Mouse (Mus musculus): ENCODE measurements around the gene Dmwd.
A peak's percentile ranks its signal among the peaks of the same experiment; 100 is the strongest.

The Dmwd gene

GRCm38 (mm10) chr7:19073504-19073903 lies 2.5 kb upstream of the Dmwd start:
- DNase-seq: peak; percentile 39

DNA sequence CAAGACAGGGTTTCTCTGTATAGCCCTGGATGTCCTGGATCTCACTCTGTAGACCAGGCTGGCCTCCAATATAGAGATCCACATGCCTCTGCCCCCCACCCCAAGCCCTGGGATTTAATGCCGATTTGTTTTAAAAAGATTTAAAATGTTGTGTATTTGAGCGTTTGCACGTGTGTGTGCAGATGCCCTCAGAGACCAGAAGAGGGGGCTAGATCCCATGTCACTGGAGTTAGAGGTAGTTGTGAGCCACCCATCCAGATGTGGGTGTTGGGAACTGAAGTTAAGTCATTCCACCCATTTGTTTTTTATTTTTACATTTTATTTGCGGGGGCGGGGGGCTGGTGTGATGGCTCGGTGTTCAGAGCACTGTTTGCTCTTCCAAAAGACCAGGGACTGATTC lies 1.5 kb upstream of the Dmwd start:
- no peak for DNase-seq

- DNase-seq: no peak
Measured at GRCm38 (mm10) chr7:19075231-19075630, 796 bp upstream of the Dmwd start.

DNA sequence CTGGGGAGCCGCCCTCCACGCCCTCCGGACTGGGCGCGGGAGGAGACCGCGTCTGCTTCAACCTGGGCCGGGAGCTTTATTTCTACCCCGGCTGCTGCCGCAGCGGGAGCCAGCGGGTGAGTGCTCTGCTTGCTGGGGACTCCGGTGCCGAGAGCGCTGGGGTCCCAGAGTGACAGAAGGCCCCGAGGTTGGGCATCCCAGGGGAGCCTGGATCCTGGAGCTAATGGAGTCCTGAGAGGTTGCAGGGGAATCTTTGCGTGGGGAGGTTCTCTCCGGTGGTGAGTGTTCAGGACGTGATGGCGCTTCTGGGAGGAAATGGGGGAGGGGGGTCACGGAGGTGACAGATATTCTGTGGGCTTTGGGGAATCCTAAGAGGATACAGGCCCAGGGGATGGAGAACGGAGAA lies 562 bp downstream of the Dmwd start:
- DNase-seq: no peak

GRCm38 (mm10) chr7:19077761-19078160 lies 1.7 kb downstream of the Dmwd start:
- DNase-seq: no peak

GRCm38 (mm10) chr7:19078732-19079131 lies 2.7 kb downstream of the Dmwd start:
- no peak for DNase-seq

DNA sequence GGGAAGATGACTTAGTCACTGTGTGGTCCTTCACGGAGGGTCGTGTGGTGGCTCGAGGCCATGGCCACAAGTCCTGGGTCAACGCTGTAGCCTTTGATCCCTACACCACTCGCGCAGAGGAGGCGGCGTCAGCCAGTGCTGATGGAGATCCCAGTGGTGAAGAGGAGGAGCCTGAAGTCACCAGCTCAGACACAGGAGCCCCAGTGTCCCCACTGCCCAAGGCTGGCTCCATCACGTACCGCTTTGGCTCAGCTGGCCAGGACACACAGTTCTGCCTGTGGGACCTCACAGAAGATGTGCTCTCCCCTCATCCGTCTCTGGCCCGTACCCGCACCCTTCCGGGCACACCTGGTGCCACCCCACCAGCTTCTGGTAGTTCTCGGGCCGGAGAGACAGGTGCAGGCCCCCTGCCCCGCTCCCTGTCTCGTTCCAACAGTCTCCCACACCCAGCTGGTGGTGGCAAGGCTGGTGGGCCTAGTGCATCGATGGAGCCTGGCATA lies 4.5 kb downstream of the Dmwd start:
- DNase-seq: no peak

- no peak for DNase-seq
Measured at GRCm38 (mm10) chr7:19082171-19082570, 6.1 kb downstream of the Dmwd start.

- DNase-seq: no peak
Measured at GRCm38 (mm10) chr7:19083096-19083495, 7.1 kb downstream of the Dmwd start.

GRCm38 (mm10) chr7:19083701-19084100 lies 7.7 kb downstream of the Dmwd start, which contains the start of gene Dmpk:
Dmpk (plus strand) TSS chr7:19083849.
- DNase-seq: no peak

DNA sequence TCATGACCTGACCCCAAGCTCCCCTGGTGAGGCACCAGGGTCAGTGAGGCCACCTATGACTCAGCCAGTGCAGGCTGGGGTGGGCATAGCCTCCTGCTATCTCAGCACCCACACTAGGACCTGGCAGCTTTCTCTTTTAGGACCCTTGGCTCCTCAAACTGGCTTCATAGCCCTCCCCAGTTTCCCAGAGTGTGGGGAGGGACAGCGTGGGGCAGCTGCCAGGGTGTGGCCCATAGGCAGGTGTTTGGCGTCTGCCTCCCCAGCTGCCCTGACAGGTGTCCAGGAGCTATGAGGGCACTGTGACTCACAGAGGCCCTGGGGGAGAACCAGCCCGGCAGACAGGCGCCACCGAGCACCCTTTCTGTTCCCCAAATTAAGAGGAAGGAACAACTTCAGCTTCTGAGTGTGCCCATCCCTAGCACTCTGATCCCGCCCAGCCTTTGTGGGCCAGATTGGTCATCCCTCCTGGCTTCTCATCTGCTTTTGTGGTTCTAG lies 8.3 kb downstream of the Dmwd start:
- no peak for DNase-seq

DNA sequence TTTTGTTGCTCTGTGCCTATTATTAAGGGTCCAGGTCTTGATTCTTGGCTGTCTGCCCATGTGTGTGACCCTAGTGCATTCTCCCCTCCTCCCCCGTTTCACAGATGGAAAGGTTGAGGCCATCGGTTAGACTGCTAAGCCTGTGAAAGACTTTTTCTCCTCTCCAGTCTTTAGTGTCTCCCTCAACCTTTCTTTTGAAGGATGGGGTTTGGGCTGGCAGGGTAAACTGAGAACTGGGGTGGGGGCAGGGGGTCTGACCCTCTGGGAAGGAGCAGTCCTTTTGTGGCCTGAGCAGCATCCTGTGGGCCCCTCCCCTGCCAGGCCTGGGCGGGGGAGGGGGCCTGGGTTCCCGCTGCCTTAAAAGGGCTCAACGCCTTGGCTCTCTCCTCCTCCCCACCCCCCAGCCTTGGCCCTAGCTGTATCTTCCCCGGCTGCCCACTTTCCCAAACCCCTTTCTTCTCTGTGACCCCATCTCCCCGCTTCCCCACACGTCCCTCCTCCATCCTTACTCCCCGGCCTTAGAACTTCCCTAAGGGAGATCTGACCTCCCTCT lies 9.0 kb downstream of the Dmwd start:
- no peak for DNase-seq

GRCm38 (mm10) chr7:19085495-19085894 lies 9.5 kb downstream of the Dmwd start:
- DNase-seq: no peak

DNA sequence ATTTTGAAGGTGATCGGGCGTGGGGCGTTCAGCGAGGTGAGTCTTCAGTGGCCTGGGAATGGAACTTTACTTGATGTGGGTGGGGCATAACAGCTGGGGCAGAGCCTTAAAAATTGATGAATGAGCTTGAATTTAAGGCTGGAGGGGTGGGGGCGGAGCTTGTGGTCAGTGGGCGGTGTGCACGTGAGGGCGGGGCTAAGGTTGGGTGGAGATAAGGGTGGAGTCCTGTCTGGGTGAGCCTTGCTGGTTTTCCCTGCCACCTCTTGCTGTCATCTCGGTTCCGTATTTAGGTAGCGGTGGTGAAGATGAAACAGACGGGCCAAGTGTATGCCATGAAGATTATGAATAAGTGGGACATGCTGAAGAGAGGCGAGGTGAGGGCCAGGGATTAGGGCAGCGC lies 10.0 kb downstream of the Dmwd start:
- DNase-seq: no peak

DNA sequence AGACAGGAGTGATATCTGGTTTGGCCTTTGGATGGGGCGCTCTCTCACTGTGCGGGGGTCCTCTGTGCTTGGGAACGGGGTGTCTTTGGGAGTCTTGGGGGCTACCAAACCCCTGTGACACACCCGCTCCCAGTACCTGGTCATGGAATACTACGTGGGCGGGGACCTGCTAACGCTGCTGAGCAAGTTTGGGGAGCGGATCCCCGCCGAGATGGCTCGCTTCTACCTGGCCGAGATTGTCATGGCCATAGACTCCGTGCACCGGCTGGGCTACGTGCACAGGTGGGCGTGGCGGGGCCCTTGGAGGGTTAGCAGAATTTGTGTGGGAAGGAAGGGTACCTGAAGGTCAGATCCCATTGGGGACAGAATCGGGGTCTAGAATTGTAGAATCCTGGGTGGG lies 10.7 kb downstream of the Dmwd start:
- no peak for DNase-seq

DNA sequence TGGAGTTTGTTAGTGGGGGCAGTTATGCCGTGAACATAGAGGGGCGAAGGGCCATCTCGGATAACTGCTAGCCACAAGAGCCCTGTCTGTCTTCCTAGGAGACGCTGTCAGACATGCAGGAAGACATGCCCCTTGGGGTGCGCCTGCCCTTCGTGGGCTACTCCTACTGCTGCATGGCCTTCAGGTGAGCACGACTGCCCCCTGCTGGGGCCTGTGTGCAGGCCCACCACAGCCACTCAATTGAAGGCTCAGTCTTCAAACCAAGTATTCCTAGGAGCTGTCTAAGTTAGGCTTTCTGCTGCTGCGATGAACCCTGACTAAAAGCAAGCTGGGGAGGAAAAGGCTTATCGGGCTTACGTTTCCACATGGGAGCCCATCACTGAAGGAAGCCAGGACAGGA lies 12.8 kb downstream of the Dmwd start:
- no peak for DNase-seq

DNA sequence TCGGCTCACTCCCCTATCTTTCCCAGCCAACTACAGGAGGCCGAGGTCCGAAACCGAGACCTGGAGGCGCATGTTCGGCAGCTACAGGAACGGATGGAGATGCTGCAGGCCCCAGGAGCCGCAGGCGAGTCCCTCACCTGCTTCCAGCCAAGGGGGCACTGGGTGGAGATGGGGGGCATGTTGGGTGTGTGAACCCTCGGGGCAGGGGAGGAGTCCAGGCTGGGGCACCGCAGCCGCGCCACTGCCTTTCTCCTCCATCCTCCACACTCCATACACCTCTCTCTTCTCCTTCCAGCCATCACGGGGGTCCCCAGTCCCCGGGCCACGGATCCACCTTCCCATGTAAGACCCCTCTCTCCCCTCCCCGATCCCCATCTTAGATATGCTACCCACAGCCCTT lies 15.9 kb downstream of the Dmwd start:
- DNase-seq: no peak

- DNase-seq: no peak
Measured at GRCm38 (mm10) chr7:19092381-19093173, 16.6 kb downstream of the Dmwd start.

DNA sequence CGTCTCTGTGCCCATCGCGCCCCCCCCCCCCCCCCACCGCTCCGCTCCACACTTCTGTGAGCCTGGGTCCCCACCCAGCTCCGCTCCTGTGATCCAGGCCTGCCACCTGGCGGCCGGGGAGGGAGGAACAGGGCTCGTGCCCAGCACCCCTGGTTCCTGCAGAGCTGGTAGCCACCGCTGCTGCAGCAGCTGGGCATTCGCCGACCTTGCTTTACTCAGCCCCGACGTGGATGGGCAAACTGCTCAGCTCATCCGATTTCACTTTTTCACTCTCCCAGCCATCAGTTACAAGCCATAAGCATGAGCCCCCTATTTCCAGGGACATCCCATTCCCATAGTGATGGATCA lies 17.1 kb downstream of the Dmwd start:
- no peak for DNase-seq

- peak; percentile 55 for DNase-seq
Measured at GRCm38 (mm10) chr7:19093537-19094385, 17.7 kb downstream of the Dmwd start.

DNA sequence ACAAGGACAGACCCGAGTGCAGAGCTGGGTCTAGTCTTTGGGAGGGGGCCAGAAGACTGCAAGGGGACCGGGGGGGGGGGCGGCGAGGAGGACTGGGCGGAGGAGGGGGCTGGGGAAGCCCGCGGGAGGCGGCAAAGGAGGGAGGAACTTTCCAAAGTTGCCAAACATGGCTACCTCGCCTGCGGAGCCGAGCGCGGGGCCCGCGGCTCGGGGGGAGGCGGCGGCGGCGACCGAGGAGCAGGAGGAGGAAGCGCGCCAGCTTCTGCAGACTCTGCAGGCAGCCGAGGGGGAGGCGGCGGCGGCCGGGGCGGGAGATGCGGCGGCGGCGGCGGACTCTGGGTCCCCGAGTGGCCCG lies 18.4 kb downstream of the Dmwd start, which contains the start of gene Six5:
Gene Six5 (plus strand): TSS at position 124 of the 355 bp plus-strand sequence.
- no peak for DNase-seq

DNA sequence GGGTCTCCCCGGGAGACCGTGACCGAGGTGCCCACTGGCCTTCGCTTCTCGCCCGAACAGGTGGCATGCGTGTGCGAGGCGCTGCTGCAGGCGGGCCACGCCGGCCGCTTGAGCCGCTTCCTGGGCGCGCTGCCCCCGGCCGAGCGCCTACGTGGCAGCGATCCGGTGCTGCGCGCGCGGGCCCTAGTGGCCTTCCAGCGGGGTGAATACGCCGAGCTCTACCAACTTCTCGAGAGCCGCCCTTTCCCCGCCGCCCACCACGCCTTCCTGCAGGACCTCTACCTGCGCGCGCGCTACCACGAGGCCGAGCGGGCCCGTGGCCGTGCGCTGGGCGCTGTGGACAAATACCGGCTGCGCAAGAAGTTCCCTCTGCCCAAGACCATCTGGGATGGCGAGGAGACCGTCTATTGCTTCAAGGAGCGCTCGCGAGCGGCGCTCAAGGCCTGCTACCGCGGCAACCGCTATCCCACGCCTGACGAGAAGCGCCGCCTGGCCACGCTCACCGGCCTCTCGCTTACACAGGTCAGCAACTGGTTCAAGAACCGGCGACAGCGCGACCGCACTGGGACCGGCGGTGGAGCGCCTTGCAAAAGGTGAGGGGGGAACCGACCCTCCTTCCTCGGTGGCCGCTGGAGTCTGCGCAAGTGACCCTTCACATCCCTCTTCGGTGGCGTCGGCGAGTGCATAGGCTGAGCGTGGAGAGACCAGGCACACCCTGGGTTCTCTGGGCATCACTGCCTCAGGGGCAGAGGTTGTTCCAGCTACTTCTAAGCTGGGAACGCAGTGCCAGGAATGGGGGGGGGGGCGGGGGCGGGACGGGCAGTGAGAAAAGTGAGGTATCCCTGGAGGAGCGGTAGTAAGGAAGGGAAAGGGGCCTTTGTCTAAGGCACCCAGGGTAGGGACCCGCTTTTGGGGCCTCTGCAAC lies 19.1 kb downstream of the Dmwd start:
- no peak for DNase-seq

DNA sequence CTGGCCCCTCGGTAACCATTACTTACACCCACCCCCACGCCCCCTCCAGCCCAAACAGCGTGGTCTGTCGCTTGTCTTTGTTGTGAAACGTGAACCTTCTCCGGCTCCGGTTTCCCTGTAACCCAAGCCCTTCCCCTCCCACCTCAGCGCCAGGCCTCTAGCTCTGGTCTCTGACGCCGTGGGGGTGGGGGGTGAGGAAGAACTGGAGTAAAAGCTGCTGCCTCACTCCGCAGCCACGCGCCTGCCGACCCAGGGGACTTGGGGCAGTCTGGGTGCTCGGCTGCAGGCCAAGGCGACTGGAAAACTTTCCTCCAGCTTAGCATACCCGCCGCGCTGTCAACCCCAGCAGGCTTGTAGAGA lies 19.7 kb downstream of the Dmwd start:
- no peak for DNase-seq
